8 mouse cellular contexts compared by ENCODE assay signal in genomic region chr19:5713730-5714129, GRCm38 (mm10). TPM values are rescaled to one million over a fixed set of nuclear protein-coding genes. Genes with fewer than 3 reads are reported as not detected.
DNase-seq lines count a peak whose midpoint lies in the region; ATAC-seq and TF ChIP-seq lines count a peak whose summit lies in the region.

No protein-coding gene starts in this region.

- H3K4me3 ChIP-seq in midbrain, postnatal 0 days (ENCODE audit: low read depth, low read length), result peak overlapping the region; percentile 23
- no peak overlapping the region for H3K4me3 ChIP-seq in midbrain, embryonic 14.5 days (replicated peaks; ENCODE audit: low read depth, low read length)
- H3K4me3 ChIP-seq in embryonic fibroblast, embryonic 13.5 days (ENCODE audit: insufficient read depth, low read length), result no peak overlapping the region
- peak overlapping the region; percentile 7 for H3K4me3 ChIP-seq in liver, embryonic 11.5 days (ENCODE audit: low read depth, low read length)
- no peak overlapping the region for H3K4me3 ChIP-seq in small intestine, adult 2 months (ENCODE audit: low read depth, low read length)

- no peak overlapping the region for H3K27ac ChIP-seq in midbrain, postnatal 0 days (ENCODE audit: low read depth, low read length)
- no peak overlapping the region for H3K27ac ChIP-seq in midbrain, embryonic 14.5 days (replicated peaks; ENCODE audit: low read depth, low read length)
- 0 out of 2 replicates have a peak overlapping the region, but pooled peaks have one; percentile 1 for H3K27ac ChIP-seq in embryonic fibroblast, embryonic 13.5 days (ENCODE audit: insufficient read depth, low read length)
- peak overlapping the region; percentile 19; the same call in 1 of the 2 replicates for H3K27ac ChIP-seq in liver, embryonic 11.5 days (ENCODE audit: low read depth, low read length)
- peak overlapping the region; percentile 10; the same call in 1 of the 2 replicates for H3K27ac ChIP-seq in small intestine, adult 2 months (ENCODE audit: insufficient read depth, low read depth, low read length)

- no peak for DNase-seq in midbrain, postnatal 0 days (ENCODE audit: low spot score)
- DNase-seq in midbrain, embryonic 14.5 days, result no peak
- peak; percentile 71 to 78 for DNase-seq in heart, postnatal 36 days
- no peak for DNase-seq in liver, embryonic 11.5 days (ENCODE audit: low spot score)
- no peak for DNase-seq in cerebellum, adult 9-10 months
- no peak for DNase-seq in left cerebral cortex, adult 8-10 months (ENCODE audit: low spot score in 2 of 2)

- peaks cover 24% of the 10 kb centered on the region for H3K36me3 ChIP-seq in midbrain, postnatal 0 days (ENCODE audit: insufficient read depth, low read length)
- peaks cover 62% of the 10 kb centered on the region for H3K36me3 ChIP-seq in midbrain, embryonic 14.5 days (ENCODE audit: control insufficient read depth, insufficient read depth, low read length)
- H3K36me3 ChIP-seq in liver, embryonic 11.5 days (ENCODE audit: control insufficient read depth, insufficient read depth, low read length), result peaks cover 43% of the 10 kb centered on the region
- peaks cover 40% of the 10 kb centered on the region for H3K36me3 ChIP-seq in small intestine, adult 2 months (ENCODE audit: control insufficient read depth, insufficient read depth, low read length)

- no peaks in the 10 kb centered on the region for H3K9me3 ChIP-seq in midbrain, postnatal 0 days (ENCODE audit: low read length)
- H3K9me3 ChIP-seq in midbrain, embryonic 14.5 days (ENCODE audit: control insufficient read depth, low read length), result no peaks in the 10 kb centered on the region
- H3K9me3 ChIP-seq in liver, embryonic 11.5 days (ENCODE audit: control insufficient read depth, low read length), result no peaks in the 10 kb centered on the region

- intact Hi-C loops in heart, postnatal 36 days (cut with DNase I), result loop anchor here (1.0 kb wide), 1 partner anchor 11 kb away; no protein-coding TSS in a partner anchor

- no peak for ATAC-seq in midbrain, postnatal 0 days (ENCODE audit: low FRiP score)
- no peak for ATAC-seq in midbrain, embryonic 14.5 days (ENCODE audit: low FRiP score, low TSS enrichment)
- ATAC-seq in liver, embryonic 11.5 days (replicated peaks; ENCODE audit: low FRiP score), result peak; percentile 38

- TF ChIP-seq CTCF in midbrain, postnatal 0 days (IDR thresholded peaks at IDR 0.05), result no peak
- TF ChIP-seq CTCF in embryonic fibroblast, embryonic 13.5 days (IDR thresholded peaks at IDR 0.05; ENCODE audit: borderline replicate concordance, insufficient read depth, low read length), result no peak
- no peak for TF ChIP-seq CTCF in small intestine, adult 2 months (IDR thresholded peaks at IDR 0.05; ENCODE audit: extremely low read depth, insufficient read length, insufficient replicate concordance, low read depth, low read length)

- WGBS in midbrain, postnatal 0 days, result 27% methylated on average over 2 of the region's 2 CpGs
- 20% methylated on average over 2 of the region's 2 CpGs for WGBS in midbrain, embryonic 14.5 days
- WGBS in liver, embryonic 11.5 days, result 27% methylated on average over 2 of the region's 2 CpGs
- 8% methylated on average over 2 of the region's 2 CpGs for WGBS in small intestine, adult 2 months

- peak overlapping the region; percentile 74 for H3K4me2 ChIP-seq in midbrain, postnatal 0 days (ENCODE audit: low read depth, low read length, poor library complexity, severe bottlenecking)
- H3K4me2 ChIP-seq in midbrain, embryonic 14.5 days (ENCODE audit: low read length), result no peak overlapping the region
- peak overlapping the region; percentile 43 for H3K4me2 ChIP-seq in liver, embryonic 11.5 days

- no peaks in the 10 kb centered on the region for H3K27me3 ChIP-seq in midbrain, postnatal 0 days (ENCODE audit: insufficient read depth, low read length)
- no peaks in the 10 kb centered on the region for H3K27me3 ChIP-seq in midbrain, embryonic 14.5 days (ENCODE audit: control insufficient read depth, insufficient read depth, low read length)
- H3K27me3 ChIP-seq in liver, embryonic 11.5 days (replicated peaks; ENCODE audit: control insufficient read depth, insufficient read depth, low read length), result no peaks in the 10 kb centered on the region
- H3K27me3 ChIP-seq in small intestine, adult 2 months (ENCODE audit: control insufficient read depth, insufficient read depth, low read length), result no peaks in the 10 kb centered on the region

- no peak for TF ChIP-seq POLR2A in embryonic fibroblast, embryonic 13.5 days (IDR thresholded peaks at IDR 0.05; ENCODE audit: low read depth, low read length)
- no peak for TF ChIP-seq POLR2A in small intestine, adult 2 months (IDR thresholded peaks at IDR 0.05; ENCODE audit: low read depth, low read length)

- peak overlapping the region; percentile 60; the same call in 1 of the 2 replicates for H3K9ac ChIP-seq in midbrain, postnatal 0 days (replicated peaks; ENCODE audit: low read length, poor library complexity, severe bottlenecking)
- H3K9ac ChIP-seq in midbrain, embryonic 14.5 days (replicated peaks; ENCODE audit: low read length), result no peak overlapping the region
- no peak overlapping the region for H3K9ac ChIP-seq in liver, embryonic 11.5 days (ENCODE audit: low read depth, low read length)

- peaks cover 13% of the 10 kb centered on the region; the same call in 1 of the 2 replicates for H3K4me1 ChIP-seq in midbrain, postnatal 0 days (ENCODE audit: insufficient read depth, low read length)
- peaks cover 15% of the 10 kb centered on the region for H3K4me1 ChIP-seq in midbrain, embryonic 14.5 days (ENCODE audit: control insufficient read depth, insufficient read depth, low read length)
- peaks cover 14% of the 10 kb centered on the region; the same call in 1 of the 2 replicates for H3K4me1 ChIP-seq in embryonic fibroblast, embryonic 13.5 days (ENCODE audit: control insufficient read depth, insufficient read depth, low read length)
- peaks cover 31% of the 10 kb centered on the region for H3K4me1 ChIP-seq in liver, embryonic 11.5 days (replicated peaks; ENCODE audit: control insufficient read depth, insufficient read depth, low read length)
- peaks cover 23% of the 10 kb centered on the region for H3K4me1 ChIP-seq in small intestine, adult 2 months (ENCODE audit: control insufficient read depth, insufficient read depth, insufficient read length, low read length)

RNA-seq across cellular contexts. Expression of gene Kcnk7, which starts 9.6 kb away (rescaled TPM):
- not detected in 2 replicates for total RNA-seq in midbrain, postnatal 0 days (2014; rRNA removed)
- 0.47 and 0.49 TPM in 2 replicates for polyA plus RNA-seq in midbrain, postnatal 0 days (2015; fragmentation: Nextera tagmentation; extraction: Ambion mirVana)
- polyA plus RNA-seq in midbrain, embryonic 14.5 days (2014; fragmentation: Nextera tagmentation; extraction: Ambion mirVana), result 0.21 and 0.28 TPM in 2 replicates
- polyA plus RNA-seq in embryonic fibroblast, embryonic 13.5 days (2011; ENCODE audit: insufficient read length, low read depth, missing spikeins), result not detected in 2 replicates
- total RNA-seq in heart, postnatal 36 days (2021), result not detected
- 0.14 TPM in 1 of 2 replicates, not detected in the other for polyA plus RNA-seq in liver, embryonic 11.5 days (2014; fragmentation: Nextera tagmentation; extraction: Ambion mirVana)
- 0.57 TPM in 1 of 2 replicates, not detected in the other for polyA plus RNA-seq in small intestine, adult 2 months (2012; rRNA removed)
- total RNA-seq in left cerebral cortex, adult 8-10 months (2022), result under 1 TPM in 1 of 4 experiments, not detected in 3; 0.37 TPM

RNA-seq across cellular contexts. Expression of gene Ehbp1l1, which starts 12.4 kb away (rescaled TPM):
- total RNA-seq in midbrain, postnatal 0 days (2014; rRNA removed), result 25.6 and 26.3 TPM in 2 replicates
- 65.2 and 65.4 TPM in 2 replicates for polyA plus RNA-seq in midbrain, postnatal 0 days (2015; fragmentation: Nextera tagmentation; extraction: Ambion mirVana)
- 12.4 and 14.3 TPM in 2 replicates for polyA plus RNA-seq in midbrain, embryonic 14.5 days (2014; fragmentation: Nextera tagmentation; extraction: Ambion mirVana)
- polyA plus RNA-seq in embryonic fibroblast, embryonic 13.5 days (2011; ENCODE audit: insufficient read length, low read depth, missing spikeins), result 62.8 and 86.1 TPM in 2 replicates
- 100 to 1,000 TPM; 135 to 136 TPM for total RNA-seq in heart, postnatal 36 days (2021)
- polyA plus RNA-seq in liver, embryonic 11.5 days (2014; fragmentation: Nextera tagmentation; extraction: Ambion mirVana), result 64.9 and 67.1 TPM in 2 replicates
- 62.1 and 100 TPM in 2 replicates for polyA plus RNA-seq in small intestine, adult 2 months (2012; rRNA removed)
- total RNA-seq in left cerebral cortex, adult 8-10 months (2022), result 10 to 100 TPM; 15.8 to 22.9 (median 19.9) TPM

RNA-seq across cellular contexts. Expression of gene Fam89b, which starts 15.7 kb away (rescaled TPM):
- 161 and 178 TPM in 2 replicates for total RNA-seq in midbrain, postnatal 0 days (2014; rRNA removed)
- 126 TPM in 2 replicates for polyA plus RNA-seq in midbrain, postnatal 0 days (2015; fragmentation: Nextera tagmentation; extraction: Ambion mirVana)
- polyA plus RNA-seq in midbrain, embryonic 14.5 days (2014; fragmentation: Nextera tagmentation; extraction: Ambion mirVana), result 154 and 169 TPM in 2 replicates
- polyA plus RNA-seq in embryonic fibroblast, embryonic 13.5 days (2011; ENCODE audit: insufficient read length, low read depth, missing spikeins), result 51.3 and 54.8 TPM in 2 replicates
- 10 to 100 TPM; 29.3 to 32.6 TPM for total RNA-seq in heart, postnatal 36 days (2021)
- polyA plus RNA-seq in liver, embryonic 11.5 days (2014; fragmentation: Nextera tagmentation; extraction: Ambion mirVana), result 47.5 and 49.8 TPM in 2 replicates
- polyA plus RNA-seq in small intestine, adult 2 months (2012; rRNA removed), result 69.8 and 126 TPM in 2 replicates
- 10 to 100 TPM; 24.9 to 30.9 (median 26.1) TPM for total RNA-seq in left cerebral cortex, adult 8-10 months (2022)

RNA-seq across cellular contexts. Expression of gene Pcnx3, which starts 25.0 kb away (rescaled TPM):
- total RNA-seq in midbrain, postnatal 0 days (2014; rRNA removed), result 95.5 and 103 TPM in 2 replicates
- 18.4 and 19.1 TPM in 2 replicates for polyA plus RNA-seq in midbrain, postnatal 0 days (2015; fragmentation: Nextera tagmentation; extraction: Ambion mirVana)
- 33.6 and 34.4 TPM in 2 replicates for polyA plus RNA-seq in midbrain, embryonic 14.5 days (2014; fragmentation: Nextera tagmentation; extraction: Ambion mirVana)
- 43.0 and 48.4 TPM in 2 replicates for polyA plus RNA-seq in embryonic fibroblast, embryonic 13.5 days (2011; ENCODE audit: insufficient read length, low read depth, missing spikeins)
- total RNA-seq in heart, postnatal 36 days (2021), result 10 to 100 TPM; 15.7 to 16.8 TPM
- 22.5 and 25.0 TPM in 2 replicates for polyA plus RNA-seq in liver, embryonic 11.5 days (2014; fragmentation: Nextera tagmentation; extraction: Ambion mirVana)
- polyA plus RNA-seq in small intestine, adult 2 months (2012; rRNA removed), result 85.4 and 150 TPM in 2 replicates
- 10 to 100 TPM; 74.4 to 86.8 (median 80.3) TPM for total RNA-seq in left cerebral cortex, adult 8-10 months (2022)

RNA-seq across cellular contexts. Expression of gene Map3k11, which starts 25.2 kb away (rescaled TPM):
- total RNA-seq in midbrain, postnatal 0 days (2014; rRNA removed), result 18.3 and 24.0 TPM in 2 replicates
- polyA plus RNA-seq in midbrain, postnatal 0 days (2015; fragmentation: Nextera tagmentation; extraction: Ambion mirVana), result 9.6 and 10.6 TPM in 2 replicates
- 6.8 and 12.1 TPM in 2 replicates for polyA plus RNA-seq in midbrain, embryonic 14.5 days (2014; fragmentation: Nextera tagmentation; extraction: Ambion mirVana)
- 9.3 and 14.2 TPM in 2 replicates for polyA plus RNA-seq in embryonic fibroblast, embryonic 13.5 days (2011; ENCODE audit: insufficient read length, low read depth, missing spikeins)
- 10 to 100 TPM; 26.0 to 29.5 TPM for total RNA-seq in heart, postnatal 36 days (2021)
- polyA plus RNA-seq in liver, embryonic 11.5 days (2014; fragmentation: Nextera tagmentation; extraction: Ambion mirVana), result 27.4 and 28.1 TPM in 2 replicates
- 65.8 and 169 TPM in 2 replicates for polyA plus RNA-seq in small intestine, adult 2 months (2012; rRNA removed)
- total RNA-seq in left cerebral cortex, adult 8-10 months (2022), result 10 to 100 TPM; 19.0 to 20.2 (median 19.7) TPM

Comparison
In these comparisons a context has a peak if more than half of its experiments do, and no peak if none do; other contexts are left out.
1. H3K4me3 ChIP-seq: peak in midbrain, postnatal 0 days (single experiment) and liver, embryonic 11.5 days (single experiment); none in midbrain, embryonic 14.5 days (single experiment), embryonic fibroblast, embryonic 13.5 days (single experiment) and small intestine, adult 2 months (single experiment).
2. DNase-seq: peak in heart, postnatal 36 days (2 of 2); none in midbrain, postnatal 0 days (single experiment), midbrain, embryonic 14.5 days (single experiment), liver, embryonic 11.5 days (single experiment), cerebellum, adult 9-10 months (single experiment) and left cerebral cortex, adult 8-10 months (0 of 2).
3. H3K27ac ChIP-seq: peak in embryonic fibroblast, embryonic 13.5 days (single experiment), liver, embryonic 11.5 days (single experiment) and small intestine, adult 2 months (single experiment); none in midbrain, postnatal 0 days (single experiment) and midbrain, embryonic 14.5 days (single experiment).